Mouse (Mus musculus) liver, embryonic 13.5 days (tissue): ENCODE data around the gene Cspg4. TPM values are rescaled to one million over a fixed set of nuclear protein-coding genes. Genes with fewer than 3 reads are reported as not detected.
A peak's percentile ranks its signal among the peaks of the same experiment; 100 is the strongest.
"Not testable (repeated sequence)": the region's sequence is repeated elsewhere in the genome, so short reads cannot be mapped to it uniquely, and the experiment has no call there.

ENCODE experiments used
- ATAC-seq: fragments of 200-750 bp; cut with Nextera tagmentation; 2 replicates; pipeline ENCODE4 v1.8.0; 2017; ENCODE audit warnings: low read depth, mild to moderate bottlenecking, moderate number of reproducible peaks, moderate library complexity
- DNase-seq: peaks from one replicate; pipeline ENCODE4 v3.0.0; 2022
- H3K27ac ChIP-seq: fragments of 300-500 bp; sonication (generic); 2 replicates; pipeline ENCODE4 v1.5.1; 2015; ENCODE audit warnings: moderate library complexity, mild to moderate bottlenecking, inconsistent platforms
- H3K27me3 ChIP-seq: fragments of 300-500 bp; sonication (generic); 2 replicates; pipeline ENCODE4 v1.6.1; 2015; ENCODE audit warnings: mild to moderate bottlenecking, inconsistent platforms
- H3K36me3 ChIP-seq: fragments of 300-500 bp; sonication (generic); 2 replicates; pipeline ENCODE4 v1.6.1; 2015; ENCODE audit warnings: mild to moderate bottlenecking, inconsistent platforms
- H3K4me1 ChIP-seq: fragments of 300-500 bp; sonication (generic); replicated peaks from 2 replicates; pipeline ENCODE4 v1.6.1; 2015; ENCODE audit warnings: inconsistent platforms
- H3K4me2 ChIP-seq: fragments of 300-500 bp; sonication (generic); 2 replicates; pipeline ENCODE4 v1.6.1; 2015; ENCODE audit warnings: inconsistent platforms, mild to moderate bottlenecking, moderate library complexity
- H3K4me3 ChIP-seq: fragments of 300-500 bp; sonication (generic); replicated peaks from 2 replicates; pipeline ENCODE4 v1.5.1; 2015; ENCODE audit warnings: mild to moderate bottlenecking, inconsistent platforms
- H3K9ac ChIP-seq: fragments of 300-500 bp; sonication (generic); 2 replicates; pipeline ENCODE4 v1.6.1; 2015; ENCODE audit warnings: mild to moderate bottlenecking, inconsistent platforms
- H3K9me3 ChIP-seq: fragments of 300-500 bp; sonication (generic); replicated peaks from 2 replicates; pipeline ENCODE4 v1.6.1; 2016; ENCODE audit warnings: inconsistent platforms
- WGBS: fragments of 180-500 bp; shearing (Covaris S2); methylation state at CpG from one replicate; pipeline ENCODE4 v1.1.7; 2015; ENCODE audit not compliant: insufficient replicate concordance; 5-methylcytosine and 5-hydroxymethylcytosine counted together
- polyA plus RNA-seq: library from polyadenylated mRNA; unstranded; fragments of >200 nt; fragmentation: Nextera tagmentation; extraction: Ambion mirVana; gene quantifications from 2 replicates; pipeline ENCODE4 v1.2.1, GENCODE M21; 2015

The Cspg4 gene
- polyA plus RNA-seq, 1 experiment from 2014 or later, result 0.35 TPM

DNA sequence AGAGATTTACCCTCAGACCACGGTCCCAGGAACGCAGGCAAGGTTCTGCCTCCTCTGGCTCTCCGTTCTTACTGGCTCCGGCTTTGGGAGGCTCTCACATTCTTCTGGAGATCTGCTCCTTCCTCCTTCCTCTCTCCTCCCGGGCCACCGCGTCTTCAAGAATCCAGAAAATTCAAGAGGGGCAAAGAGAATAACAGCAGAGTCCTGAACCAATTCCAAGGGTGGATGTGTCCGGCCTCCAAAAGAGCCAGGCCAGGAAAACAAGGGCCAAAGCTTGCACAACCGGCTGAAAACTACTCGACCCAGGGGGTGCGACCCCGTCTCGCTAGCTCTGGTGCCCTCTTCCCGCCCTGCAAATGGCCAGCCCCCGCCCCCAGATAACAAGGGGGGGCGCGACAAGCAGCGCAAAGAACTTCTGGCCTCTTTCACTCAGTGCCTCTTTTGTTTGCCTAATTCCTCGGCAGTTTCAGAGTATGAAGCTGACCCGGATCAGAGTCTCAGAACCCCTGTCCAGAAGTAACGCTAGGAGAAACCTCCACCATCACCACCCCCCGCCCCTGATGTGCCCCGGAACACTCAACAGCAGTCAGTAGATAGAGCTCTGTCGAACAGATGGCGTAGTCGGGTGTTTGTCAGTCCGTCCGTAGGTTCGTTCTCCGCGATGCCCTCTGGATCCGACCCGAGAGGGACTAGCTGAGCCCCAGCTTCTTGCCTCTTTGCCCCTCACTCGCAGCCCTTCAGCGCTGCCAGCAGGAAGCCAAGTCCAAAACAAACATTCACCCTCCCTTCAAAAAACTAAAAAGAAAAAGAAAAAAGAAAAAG lies 62.6 kb downstream of the Cspg4 start:
- H3K4me2 ChIP-seq, result peak overlapping the region; percentile 84
- H3K9me3 ChIP-seq, result no peaks in the 10 kb centered on the region
- no peaks in the 10 kb centered on the region for H3K36me3 ChIP-seq
- no peak for DNase-seq
- 0 out of 2 replicates have a peak, but pooled peaks have one; percentile 29 for ATAC-seq
- H3K27me3 ChIP-seq, result peaks cover 48% of the 10 kb centered on the region
- peaks cover 55% of the 10 kb centered on the region for H3K4me1 ChIP-seq
- WGBS, result 2% methylated on average over 35 of the region's 35 CpGs
- peak overlapping the region; percentile 67 for H3K4me3 ChIP-seq
- H3K27ac ChIP-seq, result peak overlapping the region; percentile 70
- peak overlapping the region; percentile 76 for H3K9ac ChIP-seq

DNA sequence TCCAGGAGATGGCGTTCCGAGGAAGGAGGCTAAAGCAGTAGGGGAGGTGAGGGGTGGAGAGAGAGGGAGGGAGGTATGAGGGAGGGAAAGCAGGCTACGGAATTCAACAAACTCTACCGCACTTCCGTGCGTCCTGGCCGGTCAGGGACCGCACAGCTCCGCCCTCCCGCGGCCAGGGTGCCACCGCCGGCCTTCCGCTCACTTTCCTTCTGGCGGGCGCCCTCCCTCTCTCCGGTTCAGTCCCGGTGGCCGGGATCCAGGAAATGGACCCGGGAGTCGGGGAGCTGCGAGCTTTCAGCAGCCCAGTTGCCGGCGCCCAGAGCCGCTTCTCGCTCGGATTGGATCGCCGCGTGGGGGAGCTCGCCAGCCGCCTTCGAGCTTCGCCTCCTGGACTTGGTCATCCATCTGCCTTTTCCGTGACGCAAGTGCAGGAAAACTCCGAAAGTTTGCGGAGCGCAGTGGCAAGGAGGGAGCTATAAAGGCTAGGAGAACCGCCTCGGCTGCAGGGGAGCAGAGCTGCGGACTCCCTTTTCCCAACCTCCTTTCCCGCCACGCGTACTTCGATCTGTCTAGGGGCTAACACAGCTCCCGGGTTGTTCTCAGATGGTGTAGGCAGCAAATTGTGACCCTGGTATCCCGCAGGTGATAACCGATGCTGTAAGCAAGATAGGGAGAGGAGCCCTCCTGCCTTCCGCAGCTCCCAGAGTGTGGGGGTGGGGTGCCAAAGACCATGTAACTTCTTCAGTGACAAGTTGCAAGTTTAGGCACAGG lies 63.4 kb downstream of the Cspg4 start, which contains the start of gene Snx33:
Gene Snx33, minus strand, starts transcription at position 331 of the 771 bp plus-strand sequence.
- H3K27me3 ChIP-seq, result peaks cover 48% of the 10 kb centered on the region
- 0% methylated on average over 46 of the region's 50 CpGs for WGBS
- peak; percentile 74 for ATAC-seq

DNA sequence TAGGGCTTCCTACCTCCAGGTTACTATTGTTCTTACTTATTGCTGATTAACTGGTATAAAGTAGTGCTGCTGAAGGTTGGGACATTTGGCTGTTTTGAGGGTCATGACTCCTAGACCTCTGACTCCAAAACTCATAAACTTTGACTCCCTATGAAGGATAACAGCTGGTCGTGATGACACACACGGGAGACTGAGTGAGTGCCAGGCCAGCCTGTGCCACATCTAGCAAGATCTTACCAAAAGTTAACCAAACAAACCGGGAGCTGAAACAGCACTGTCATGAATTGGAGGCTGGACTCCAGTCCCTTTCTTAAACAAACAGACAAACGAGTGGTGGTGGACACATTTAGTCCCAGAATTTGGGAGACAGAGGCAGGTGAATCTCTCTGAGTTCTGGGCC lies 64.7 kb downstream of the Cspg4 start:
- Histone ChIP-seq H3K9me3 (no peaks in the 10 kb centered on the region), H3K4me2 (no peak overlapping the region), H3K9ac (no peak overlapping the region), H3K4me3 (no peak overlapping the region), H3K4me1 (peaks cover 37% of the 10 kb centered on the region), H3K27ac (no peak overlapping the region), H3K36me3 (no peaks in the 10 kb centered on the region), H3K27me3 (peaks cover 48% of the 10 kb centered on the region)
- 42% methylated on average over 4 of the region's 4 CpGs for WGBS
- ATAC-seq (no peak), DNase-seq (no peak)

More for the DNA sequence above, 63.4 kb downstream of the Cspg4 start, which contains the start of gene Snx33:
- peak within 1 kb of the TSS; percentile 76 for H3K9ac ChIP-seq
- peaks cover 49% of the 10 kb centered on the region for H3K4me1 ChIP-seq
- H3K9me3 ChIP-seq, result no peaks in the 10 kb centered on the region
- DNase-seq, result peak; percentile 68
- no peaks in the 10 kb centered on the region for H3K36me3 ChIP-seq
- H3K27ac ChIP-seq, result peak within 1 kb of the TSS; percentile 70
- H3K4me2 ChIP-seq, result peak within 1 kb of the TSS; percentile 84
- H3K4me3 ChIP-seq, result peak within 1 kb of the TSS; percentile 67

DNA sequence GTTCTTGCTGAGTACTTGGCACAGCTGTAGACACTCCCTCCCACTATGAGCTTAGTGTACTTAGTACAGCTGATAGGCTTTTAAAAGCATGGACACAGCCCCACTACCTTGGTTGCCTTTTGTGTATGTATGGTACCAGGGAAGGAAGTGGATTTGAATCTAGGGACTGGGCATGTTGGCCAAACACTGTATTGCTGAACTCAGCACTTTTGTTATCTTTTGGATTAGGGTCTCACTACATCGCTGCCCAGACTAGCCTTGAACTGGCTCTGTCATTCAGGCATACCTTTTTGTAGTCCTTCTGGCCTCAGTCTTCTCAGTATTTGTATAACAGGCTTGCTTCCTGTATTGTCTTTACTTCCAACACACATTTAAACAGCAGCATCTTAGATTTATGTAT lies 65.7 kb downstream of the Cspg4 start:
- H3K27me3 ChIP-seq, result peaks cover 48% of the 10 kb centered on the region
- 44% methylated on average over 1 of the region's 1 CpGs for WGBS
- peaks cover 28% of the 10 kb centered on the region for H3K4me1 ChIP-seq
- no peak overlapping the region for H3K4me3 ChIP-seq
- H3K27ac ChIP-seq, result no peak overlapping the region
- DNase-seq, result no peak
- no peak overlapping the region for H3K9ac ChIP-seq
- H3K36me3 ChIP-seq, result no peaks in the 10 kb centered on the region
- ATAC-seq, result no peak
- H3K4me2 ChIP-seq, result no peak overlapping the region
- H3K9me3 ChIP-seq, result no peaks in the 10 kb centered on the region

DNA sequence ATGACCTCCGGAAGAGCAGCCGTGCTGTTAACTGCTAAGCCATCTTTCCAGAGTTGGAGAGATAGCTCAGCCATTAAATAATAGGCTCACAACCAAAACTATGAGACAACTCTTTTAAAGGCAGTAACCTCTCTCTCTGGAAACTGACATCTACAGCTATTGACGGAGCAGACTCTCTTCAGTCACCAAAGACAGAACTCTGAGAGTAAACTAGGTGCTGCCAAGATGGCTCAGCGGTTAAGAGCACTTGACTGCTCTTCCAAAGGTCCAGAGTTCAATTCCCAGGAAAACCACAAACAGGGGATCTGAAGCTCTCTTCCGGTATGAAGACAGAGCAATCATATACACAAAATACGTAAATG lies 72.0 kb downstream of the Cspg4 start:
- Histone ChIP-seq H3K4me1 (peaks cover 29% of the 10 kb centered on the region), H3K36me3 (0 out of 2 replicates have a peak, but pooled peaks cover 8% of the 10 kb centered on the region), H3K27ac (peak overlapping the region; percentile 67), H3K9me3 (no peaks in the 10 kb centered on the region), H3K4me3 (peak overlapping the region; percentile 89), H3K27me3 (no peaks in the 10 kb centered on the region), H3K9ac (peak overlapping the region; percentile 68), H3K4me2 (peak overlapping the region; percentile 77)
- WGBS, result 14% methylated on average over 6 of the region's 6 CpGs
- 0 out of 2 replicates have a peak, but pooled peaks have one; percentile 3 for ATAC-seq
- no peak for DNase-seq

DNA sequence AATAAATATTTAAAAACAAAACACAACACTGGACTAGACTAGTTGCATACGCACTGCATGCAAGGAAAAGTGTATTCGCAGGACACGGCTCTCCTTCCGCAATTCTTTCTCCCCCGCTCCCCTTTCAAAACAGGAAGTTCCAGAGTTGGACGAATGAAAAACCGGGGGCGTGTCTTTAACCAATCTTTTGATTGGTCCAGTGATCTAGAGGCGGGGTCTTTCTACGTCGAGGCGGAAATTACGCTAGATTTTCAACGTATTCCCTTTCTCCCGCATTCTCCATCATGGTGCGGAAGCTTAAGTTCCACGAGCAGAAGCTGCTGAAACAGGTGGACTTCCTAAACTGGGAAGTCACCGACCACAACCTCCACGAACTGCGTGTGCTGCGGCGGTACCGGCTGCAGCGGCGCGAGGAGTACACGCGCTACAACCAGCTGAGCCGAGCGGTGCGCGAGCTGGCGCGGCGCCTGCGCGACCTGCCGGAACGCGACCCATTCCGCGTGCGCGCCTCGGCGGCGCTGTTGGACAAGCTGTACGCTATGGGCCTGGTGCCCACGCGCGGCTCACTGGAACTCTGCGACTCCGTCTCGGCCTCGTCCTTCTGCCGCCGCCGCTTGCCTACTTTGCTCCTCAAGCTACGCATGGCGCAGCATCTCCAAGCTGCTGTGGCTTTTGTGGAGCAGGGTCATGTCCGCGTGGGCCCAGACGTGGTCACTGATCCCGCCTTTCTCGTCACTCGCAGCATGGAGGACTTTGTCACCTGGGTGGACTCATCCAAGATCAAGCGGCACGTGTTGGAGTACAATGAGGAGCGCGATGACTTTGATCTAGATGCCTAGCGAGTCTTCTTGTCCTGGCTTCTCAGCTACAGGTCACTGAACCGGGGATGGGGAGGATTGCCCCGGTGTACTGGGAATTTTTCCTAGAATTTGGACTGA lies 72.7 kb downstream of the Cspg4 start, which contains the start of gene Imp3:
Gene Imp3, plus strand, starts transcription at position 253 of the 938 bp plus-strand sequence.
- Histone ChIP-seq H3K4me3 (peak within 1 kb of the TSS; percentile 89), H3K4me2 (peak within 1 kb of the TSS; percentile 97), H3K36me3 (peaks cover 11% of the 10 kb centered on the region; the same call in 1 of the 2 replicates), H3K27ac (peak within 1 kb of the TSS; percentile 88), H3K9me3 (no peaks in the 10 kb centered on the region), H3K4me1 (peaks cover 29% of the 10 kb centered on the region), H3K9ac (peak within 1 kb of the TSS; percentile 92), H3K27me3 (no peaks in the 10 kb centered on the region)
- ATAC-seq (peak; percentile 91), DNase-seq (peak; percentile 87)
- under 1% methylated on average over 73 of the region's 73 CpGs for WGBS

DNA sequence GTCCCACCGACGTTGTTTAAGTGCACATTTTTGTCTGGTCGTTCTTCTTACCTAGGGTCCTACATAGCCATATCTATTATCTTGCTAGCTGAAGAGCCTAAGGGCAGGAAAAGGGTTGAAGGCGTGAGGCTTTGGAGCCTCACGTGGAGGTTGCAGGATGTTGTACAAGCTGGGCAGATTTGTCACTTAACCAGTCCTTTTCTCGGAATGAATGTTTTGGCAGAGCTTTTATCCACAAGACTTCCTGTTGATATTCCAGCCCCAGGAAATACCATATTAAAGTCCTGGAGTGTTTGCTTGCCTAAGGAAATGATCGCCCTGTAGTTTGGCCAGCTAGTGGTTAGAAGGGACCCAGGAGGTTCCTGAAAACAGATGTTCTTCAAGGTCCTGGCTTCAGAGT lies 73.5 kb downstream of the Cspg4 start:
- DNase-seq, result no peak
- H3K4me1 ChIP-seq, result peaks cover 29% of the 10 kb centered on the region
- under 1% methylated on average over 7 of the region's 7 CpGs for WGBS
- no peak for ATAC-seq
- no peaks in the 10 kb centered on the region for H3K9me3 ChIP-seq
- peak overlapping the region; percentile 92 for H3K9ac ChIP-seq
- peak overlapping the region; percentile 88; the same call in 1 of the 2 replicates for H3K27ac ChIP-seq
- peak overlapping the region; percentile 97 for H3K4me2 ChIP-seq
- no peaks in the 10 kb centered on the region for H3K27me3 ChIP-seq
- peaks cover 13% of the 10 kb centered on the region; the same call in 1 of the 2 replicates for H3K36me3 ChIP-seq
- H3K4me3 ChIP-seq, result peak overlapping the region; percentile 89

DNA sequence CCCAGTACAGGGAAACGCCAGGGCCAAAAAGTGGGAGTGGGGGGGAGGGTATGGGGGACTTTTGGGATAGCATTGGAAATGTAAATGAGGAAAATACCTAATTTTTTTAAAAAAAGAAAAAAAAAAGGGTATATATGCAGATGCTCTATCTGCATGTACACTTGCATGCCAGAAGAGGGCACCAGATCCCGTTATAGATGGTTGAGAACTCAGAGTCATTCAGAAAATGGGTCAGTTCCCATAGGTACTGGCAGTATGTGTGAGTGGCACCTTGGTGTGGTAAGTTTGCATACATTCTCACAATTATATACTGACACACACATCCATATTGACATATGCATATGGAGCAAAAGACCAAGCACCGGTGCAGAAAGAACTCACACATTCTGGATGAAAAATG lies 82.6 kb downstream of the Cspg4 start:
- H3K4me2 ChIP-seq, H3K9ac ChIP-seq, H3K27me3 ChIP-seq, H3K36me3 ChIP-seq, H3K4me3 ChIP-seq, H3K9me3 ChIP-seq, H3K27ac ChIP-seq, ATAC-seq: not testable (repeated sequence)
- peaks cover 17% of the 10 kb centered on the region for H3K4me1 ChIP-seq
- WGBS, result 16% methylated on average over 3 of the region's 3 CpGs
- peak; percentile 29 for DNase-seq

DNA sequence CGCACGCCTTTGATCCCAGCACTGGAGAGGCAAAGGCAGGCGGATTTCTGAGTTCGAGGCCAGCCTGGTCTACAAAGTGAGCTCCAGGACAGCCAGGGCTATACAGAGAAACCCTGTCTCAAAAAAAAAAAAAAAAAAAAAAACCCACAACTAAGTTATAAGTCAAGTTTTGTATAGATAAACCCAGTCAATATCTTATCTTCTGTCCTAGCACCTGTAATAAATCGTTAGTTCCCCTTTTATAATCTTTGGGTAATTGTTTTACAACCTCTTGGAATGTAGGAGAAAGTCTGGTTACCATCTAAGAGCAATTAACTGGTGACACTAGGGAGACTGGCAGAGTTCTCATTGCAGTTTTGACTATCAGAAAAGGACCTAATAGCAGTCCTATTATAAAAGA lies 83.9 kb downstream of the Cspg4 start:
- not testable (repeated sequence) for H3K4me3 ChIP-seq, H3K9me3 ChIP-seq, H3K4me2 ChIP-seq, H3K9ac ChIP-seq, ATAC-seq, H3K36me3 ChIP-seq, H3K27ac ChIP-seq, DNase-seq, H3K27me3 ChIP-seq
- 50% methylated on average over 5 of the region's 5 CpGs for WGBS
- peaks cover 17% of the 10 kb centered on the region for H3K4me1 ChIP-seq
